Comparison of ENCODE assay signal across 8 mouse cellular contexts in genomic region chr6:43265363-43266041, GRCm38 (mm10). TPM values are rescaled to one million over a fixed set of nuclear protein-coding genes. Genes with fewer than 3 reads are reported as not detected.
DNase-seq lines count a peak whose midpoint lies in the region; ATAC-seq and TF ChIP-seq lines count a peak whose summit lies in the region.

Gene Arhgef5, plus strand, starts transcription at chr6:43265582.

- peak within 1 kb of the TSS; percentile 61 for H3K9ac ChIP-seq in forebrain, embryonic 14.5 days (ENCODE audit: low read length)
- peak within 1 kb of the TSS; percentile 62 for H3K9ac ChIP-seq in hindbrain, embryonic 12.5 days
- peak within 1 kb of the TSS; percentile 82 for H3K9ac ChIP-seq in limb, embryonic 14.5 days (ENCODE audit: low read depth, low read length, severe bottlenecking)
- H3K9ac ChIP-seq in midbrain, embryonic 14.5 days (replicated peaks; ENCODE audit: low read length), result peak within 1 kb of the TSS; percentile 40; the same call in 1 of the 2 replicates

- TF ChIP-seq POLR2A in limb, embryonic 14.5 days (IDR thresholded peaks at IDR 0.05; ENCODE audit: borderline replicate concordance, extremely low read depth, insufficient read depth, insufficient read length), result no peak

- H3K27ac ChIP-seq in forebrain, embryonic 14.5 days (ENCODE audit: low read depth, low read length), result no peak within 1 kb of the TSS
- H3K27ac ChIP-seq in hindbrain, embryonic 12.5 days, result no peak within 1 kb of the TSS
- 0 out of 2 replicates have a peak within 1 kb of the TSS, but pooled peaks have one; percentile 14 for H3K27ac ChIP-seq in limb, embryonic 14.5 days (replicated peaks; ENCODE audit: low read depth, low read length)
- H3K27ac ChIP-seq in midbrain, embryonic 14.5 days (replicated peaks; ENCODE audit: low read depth, low read length), result no peak within 1 kb of the TSS

- peak; percentile 60 to 63 for DNase-seq in adrenal gland, adult 18-20 months (ENCODE audit: low spot score in 2 of 2)
- DNase-seq in forebrain, embryonic 14.5 days (ENCODE audit: low spot score), result peak; percentile 1
- peak; percentile 30 for DNase-seq in limb, embryonic 14.5 days (ENCODE audit: low spot score)
- DNase-seq in midbrain, embryonic 14.5 days, result peak; percentile 34
- DNase-seq in thymus, adult 18-20 months, result peak; percentile 30 to 31
- DNase-seq in layer of hippocampus, adult 9-10 months (ENCODE audit: low spot score), result no peak

- no peak for TF ChIP-seq CTCF in C2C12 (IDR thresholded peaks at IDR 0.05; ENCODE audit: control insufficient read depth, insufficient read depth, insufficient read length)

- H3K4me2 ChIP-seq in forebrain, embryonic 14.5 days (ENCODE audit: low read length), result peak within 1 kb of the TSS; percentile 80
- peak within 1 kb of the TSS; percentile 97 for H3K4me2 ChIP-seq in hindbrain, embryonic 12.5 days (replicated peaks)
- H3K4me2 ChIP-seq in limb, embryonic 14.5 days (replicated peaks; ENCODE audit: low read depth, low read length, severe bottlenecking), result peak within 1 kb of the TSS; percentile 82
- peak within 1 kb of the TSS; percentile 87 for H3K4me2 ChIP-seq in midbrain, embryonic 14.5 days (ENCODE audit: low read length)

- H3K79me3 ChIP-seq in C2C12 (ENCODE audit: low read depth), result peaks cover 20% of the 10 kb centered on the region

- H3K27me3 ChIP-seq in C2C12 (ENCODE audit: control insufficient read depth, insufficient read depth, insufficient read length), result no peaks in the 10 kb centered on the region
- H3K27me3 ChIP-seq in forebrain, embryonic 14.5 days (replicated peaks; ENCODE audit: control insufficient read depth, insufficient read depth, low read length), result peaks cover 4% of the 10 kb centered on the region; the same call in 1 of the 2 replicates
- H3K27me3 ChIP-seq in hindbrain, embryonic 12.5 days, result peaks cover 30% of the 10 kb centered on the region
- no peaks in the 10 kb centered on the region for H3K27me3 ChIP-seq in limb, embryonic 14.5 days (ENCODE audit: control insufficient read depth, insufficient read depth, low read length)
- H3K27me3 ChIP-seq in midbrain, embryonic 14.5 days (ENCODE audit: control insufficient read depth, insufficient read depth, low read length), result peaks cover 23% of the 10 kb centered on the region; the same call in 1 of the 2 replicates

- ATAC-seq in forebrain, embryonic 14.5 days, result peak; percentile 75
- peak; percentile 83 for ATAC-seq in hindbrain, embryonic 12.5 days (ENCODE audit: low FRiP score)
- ATAC-seq in limb, embryonic 14.5 days (ENCODE audit: low FRiP score, low read depth), result peak; percentile 63
- peak; percentile 77 for ATAC-seq in midbrain, embryonic 14.5 days (ENCODE audit: low FRiP score, low TSS enrichment)

- peak within 1 kb of the TSS; percentile 64 for H3ac ChIP-seq in C2C12 (ENCODE audit: control insufficient read depth, insufficient read length, low read depth)

- peak within 1 kb of the TSS; percentile 53 for H3K4me3 ChIP-seq in C2C12 (ENCODE audit: insufficient read depth, poor library complexity, severe bottlenecking)
- H3K4me3 ChIP-seq in forebrain, embryonic 14.5 days (ENCODE audit: low read depth, low read length), result peak within 1 kb of the TSS; percentile 46
- H3K4me3 ChIP-seq in hindbrain, embryonic 12.5 days, result peak within 1 kb of the TSS; percentile 56
- H3K4me3 ChIP-seq in limb, embryonic 14.5 days (replicated peaks; ENCODE audit: low read length), result peak within 1 kb of the TSS; percentile 57
- H3K4me3 ChIP-seq in midbrain, embryonic 14.5 days (replicated peaks; ENCODE audit: low read depth, low read length), result peak within 1 kb of the TSS; percentile 46

- peaks cover 50% of the 10 kb centered on the region for H3K79me2 ChIP-seq in C2C12 (ENCODE audit: control insufficient read depth, insufficient read depth)

- no peaks in the 10 kb centered on the region for H3K4me1 ChIP-seq in forebrain, embryonic 14.5 days (ENCODE audit: control insufficient read depth, insufficient read depth, low read length)
- peaks cover 8% of the 10 kb centered on the region for H3K4me1 ChIP-seq in hindbrain, embryonic 12.5 days
- 0 out of 2 replicates have a peak, but pooled peaks cover 2% of the 10 kb centered on the region for H3K4me1 ChIP-seq in limb, embryonic 14.5 days (ENCODE audit: control insufficient read depth, insufficient read depth, low read length)
- peaks cover 13% of the 10 kb centered on the region for H3K4me1 ChIP-seq in midbrain, embryonic 14.5 days (ENCODE audit: control insufficient read depth, insufficient read depth, low read length)

- H3K36me3 ChIP-seq in C2C12 (ENCODE audit: control insufficient read depth, insufficient read depth), result no peaks in the 10 kb centered on the region
- no peaks in the 10 kb centered on the region for H3K36me3 ChIP-seq in forebrain, embryonic 14.5 days (ENCODE audit: control insufficient read depth, insufficient read depth, low read length)
- no peaks in the 10 kb centered on the region for H3K36me3 ChIP-seq in hindbrain, embryonic 12.5 days
- H3K36me3 ChIP-seq in limb, embryonic 14.5 days (ENCODE audit: control insufficient read depth, insufficient read depth, low read length), result no peaks in the 10 kb centered on the region
- H3K36me3 ChIP-seq in midbrain, embryonic 14.5 days (ENCODE audit: control insufficient read depth, insufficient read depth, low read length), result no peaks in the 10 kb centered on the region

- H3K9me3 ChIP-seq in forebrain, embryonic 14.5 days (replicated peaks; ENCODE audit: control insufficient read depth, low read length), result no peaks in the 10 kb centered on the region
- no peaks in the 10 kb centered on the region for H3K9me3 ChIP-seq in hindbrain, embryonic 12.5 days (replicated peaks)
- no peaks in the 10 kb centered on the region for H3K9me3 ChIP-seq in limb, embryonic 14.5 days (ENCODE audit: control insufficient read depth, low read length)
- H3K9me3 ChIP-seq in midbrain, embryonic 14.5 days (ENCODE audit: control insufficient read depth, low read length), result no peaks in the 10 kb centered on the region

- 1% methylated on average over 43 of the region's 48 CpGs for WGBS in forebrain, embryonic 14.5 days
- 2% methylated on average over 46 of the region's 48 CpGs for WGBS in hindbrain, embryonic 12.5 days
- WGBS in limb, embryonic 14.5 days, result 1% methylated on average over 25 of the region's 48 CpGs
- WGBS in midbrain, embryonic 14.5 days, result 1% methylated on average over 47 of the region's 48 CpGs

TF ChIP-seq in C2C12, 6 proteins besides CTCF, POLR2A, EP300 and RAD21:
- TF ChIP-seq MAX (IDR thresholded peaks at IDR 0.05) (no peak), MYOD1 (IDR thresholded peaks at IDR 0.05; ENCODE audit: control insufficient read depth, insufficient read length, low read depth) (no peak), MYOG (IDR thresholded peaks at IDR 0.05; ENCODE audit: control insufficient read depth, extremely low read depth, insufficient read length) (no peak), USF1 (IDR thresholded peaks at IDR 0.05; ENCODE audit: low read depth) (no peak), FOSL1 (IDR thresholded peaks at IDR 0.05; ENCODE audit: insufficient read depth, low read length, poor library complexity, severe bottlenecking) (no peak), CEBPB (IDR thresholded peaks at IDR 0.05; ENCODE audit: low read depth) (no peak)
TF ChIP-seq in C2C12: peak in this region for 0.

RNA-seq across cellular contexts. Expression of gene Arhgef5, which starts in this region (rescaled TPM):
- polyA plus RNA-seq in C2C12 (2012; fragmentation: generic; extraction: Trizol), result 9.3 TPM
- 10 to 100 TPM; 15.7 to 19.4 TPM for total RNA-seq in adrenal gland, adult 18-20 months (2021)
- polyA plus RNA-seq in forebrain, embryonic 14.5 days (2014; fragmentation: Nextera tagmentation; extraction: Ambion mirVana), result 1.2 and 1.4 TPM in 2 replicates
- 5.2 and 6.6 TPM in 2 replicates for polyA plus RNA-seq in hindbrain, embryonic 12.5 days (2016; fragmentation: Nextera tagmentation; extraction: Ambion mirVana)
- polyA plus RNA-seq in limb, embryonic 14.5 days (2012; rRNA removed), result 21.6 and 23.0 TPM in 2 replicates
- polyA plus RNA-seq in limb, embryonic 14.5 days (2014; fragmentation: Nextera tagmentation; extraction: Ambion mirVana), result 11.6 and 12.7 TPM in 2 replicates
- 0.89 and 2.6 TPM in 2 replicates for polyA plus RNA-seq in midbrain, embryonic 14.5 days (2014; fragmentation: Nextera tagmentation; extraction: Ambion mirVana)
